Mouse (Mus musculus): ENCODE measurements at regions not wholly inside any gene's neighbourhood (a gene's known extent, or its start where the extent isn't known, plus 50 kb on each side); places are given as distances from the start of the nearest gene placed in this dataset.

GRCm38 (mm10) chr16:93051233-93051632 is 225.3 kb upstream of the Runx1 start:
- no peak for TF ChIP-seq MAFK (IDR thresholded peaks at IDR 0.05; ENCODE audit: insufficient read depth, low read depth, low read length)
- TF ChIP-seq HCFC1 (IDR thresholded peaks at IDR 0.05; ENCODE audit: borderline replicate concordance, insufficient read depth, low read length): no peak
- TF ChIP-seq CHD2 (IDR thresholded peaks at IDR 0.05; ENCODE audit: low read depth, low read length): no peak
- no peak for TF ChIP-seq ZNF384 (IDR thresholded peaks at IDR 0.05; ENCODE audit: low read depth, low read length)
- TF ChIP-seq ZC3H11A (IDR thresholded peaks at IDR 0.05; ENCODE audit: borderline replicate concordance, low read depth, low read length): no peak
